In genomic region chr13:120025004-120025403, GRCm38 (mm10) we compare ENCODE assay signal across 28 mouse cellular contexts. TPM values are rescaled to one million over a fixed set of nuclear protein-coding genes. Genes with fewer than 3 reads are reported as not detected.
DNase-seq lines count a peak whose midpoint lies in the region; ATAC-seq and TF ChIP-seq lines count a peak whose summit lies in the region.
"Not testable (repeated sequence)": the region's sequence is repeated elsewhere in the genome, so short reads cannot be mapped to it uniquely, and the experiment has no call there.
"Had no signal": no experiment of that assay in that cellular context is flagged by ENCODE, and none has a peak within 500 bp of the region (broad histone marks: within the 10 kb centered on the region; RNA-seq: fewer than 3 reads in every experiment).

No protein-coding gene starts in this region.

- not testable (repeated sequence) for H3K4me3 ChIP-seq in forebrain, postnatal 0 days (ENCODE audit: low read depth, low read length); hindbrain, embryonic 14.5 days (replicated peaks; ENCODE audit: low read length); limb, embryonic 11.5 days (ENCODE audit: low read depth, low read length); neural tube, embryonic 11.5 days (ENCODE audit: low read depth, low read length)

- not testable (repeated sequence) for TF ChIP-seq CTCF in brain, embryonic 14.5 days (IDR thresholded peaks at IDR 0.05; ENCODE audit: borderline replicate concordance, extremely low read depth, insufficient read depth, insufficient read length); forebrain, postnatal 0 days (IDR thresholded peaks at IDR 0.05; ENCODE audit: low read depth)

- under 1% methylated on average over 19 of the region's 21 CpGs for WGBS in forebrain, postnatal 0 days
- WGBS in hindbrain, embryonic 14.5 days, result 2% methylated on average over 19 of the region's 21 CpGs
- 3% methylated on average over 18 of the region's 21 CpGs for WGBS in limb, embryonic 11.5 days
- 3% methylated on average over 19 of the region's 21 CpGs for WGBS in neural tube, embryonic 11.5 days

- not testable (repeated sequence) for H3K4me2 ChIP-seq in forebrain, postnatal 0 days (ENCODE audit: low read depth); hindbrain, embryonic 14.5 days (replicated peaks); limb, embryonic 11.5 days (ENCODE audit: low read depth, severe bottlenecking); neural tube, embryonic 11.5 days (ENCODE audit: low read depth)

- H3K9ac ChIP-seq in forebrain, postnatal 0 days; hindbrain, embryonic 14.5 days; limb, embryonic 11.5 days (ENCODE audit: low read length); neural tube, embryonic 11.5 days (ENCODE audit: low read length): not testable (repeated sequence)

- TF ChIP-seq POLR2A in brain, embryonic 14.5 days (IDR thresholded peaks at IDR 0.05; ENCODE audit: borderline replicate concordance, extremely low read depth, insufficient read depth, insufficient read length, poor library complexity, severe bottlenecking), result not testable (repeated sequence)

- ATAC-seq in forebrain, postnatal 0 days; hindbrain, embryonic 14.5 days (ENCODE audit: low FRiP score); limb, embryonic 11.5 days (ENCODE audit: insufficient number of reproducible peaks, low FRiP score, low TSS enrichment, low read depth); neural tube, embryonic 11.5 days (ENCODE audit: insufficient read depth, low FRiP score, low TSS enrichment): not testable (repeated sequence)

- H3K9me3 ChIP-seq in forebrain, postnatal 0 days (ENCODE audit: low read length); hindbrain, embryonic 14.5 days (ENCODE audit: control insufficient read depth, low read length); limb, embryonic 11.5 days (ENCODE audit: control insufficient read depth, low read length); neural tube, embryonic 11.5 days (ENCODE audit: control insufficient read depth, low read length): not testable (repeated sequence)

- H3K36me3 ChIP-seq in forebrain, postnatal 0 days (ENCODE audit: insufficient read depth); hindbrain, embryonic 14.5 days (replicated peaks; ENCODE audit: control insufficient read depth, insufficient read depth); limb, embryonic 11.5 days (ENCODE audit: control insufficient read depth, insufficient read depth, low read length); neural tube, embryonic 11.5 days (ENCODE audit: control insufficient read depth, insufficient read depth, low read length): not testable (repeated sequence)

- H3K4me1 ChIP-seq in forebrain, postnatal 0 days (ENCODE audit: insufficient read depth); hindbrain, embryonic 14.5 days (replicated peaks; ENCODE audit: control insufficient read depth, insufficient read depth, low read length); limb, embryonic 11.5 days (ENCODE audit: control insufficient read depth, insufficient read depth, low read length); neural tube, embryonic 11.5 days (ENCODE audit: control insufficient read depth, insufficient read depth, low read length): not testable (repeated sequence)

- peak; percentile 5 for DNase-seq in brain, embryonic 14.5 days (ENCODE audit: low read depth)
- DNase-seq in embryo, embryonic 11 days, result peak; percentile 7
- peak; percentile 0 for DNase-seq in forebrain, postnatal 0 days
- peak; percentile 15 for DNase-seq in hindbrain, embryonic 14.5 days (ENCODE audit: low spot score)
- DNase-seq in limb, embryonic 11.5 days (ENCODE audit: low spot score), result peak; percentile 21
- peak; percentile 10 for DNase-seq in neural tube, embryonic 11.5 days (ENCODE audit: low spot score)

- H3K27ac ChIP-seq in forebrain, postnatal 0 days (ENCODE audit: low read depth, low read length); hindbrain, embryonic 14.5 days; limb, embryonic 11.5 days (replicated peaks; ENCODE audit: low read depth, low read length); neural tube, embryonic 11.5 days (ENCODE audit: low read depth, low read length): not testable (repeated sequence)

- not testable (repeated sequence) for H3K27me3 ChIP-seq in forebrain, postnatal 0 days (ENCODE audit: insufficient read depth, low read length); limb, embryonic 11.5 days (ENCODE audit: control insufficient read depth, insufficient read depth, low read length)
- peaks cover 24% of the 10 kb centered on the region for H3K27me3 ChIP-seq in hindbrain, embryonic 14.5 days (ENCODE audit: control insufficient read depth, insufficient read depth, low read length)
- H3K27me3 ChIP-seq in neural tube, embryonic 11.5 days (ENCODE audit: control insufficient read depth, insufficient read depth, low read length), result peaks cover 12% of the 10 kb centered on the region

RNA-seq across cellular contexts. Expression of gene Gm36079, which starts 1.8 kb away (rescaled TPM):
- not detected in 2 replicates for polyA plus RNA-seq in brain, embryonic 14.5 days (2012; rRNA removed)
- not detected in 2 replicates for total RNA-seq in forebrain, postnatal 0 days (2014; rRNA removed)
- polyA plus RNA-seq in forebrain, postnatal 0 days (2015; fragmentation: Nextera tagmentation; extraction: Ambion mirVana), result not detected in 2 replicates
- not detected in 2 replicates for polyA plus RNA-seq in hindbrain, embryonic 14.5 days (2014; fragmentation: Nextera tagmentation; extraction: Ambion mirVana)
- not detected in 2 replicates for polyA plus RNA-seq in limb, embryonic 11.5 days (2014; fragmentation: Nextera tagmentation; extraction: Ambion mirVana)
- polyA plus RNA-seq in neural tube, embryonic 11.5 days (2014; fragmentation: Nextera tagmentation; extraction: Ambion mirVana), result not detected in 2 replicates
- total RNA-seq: adrenal gland, adult 2 months; adrenal gland, postnatal 14 days; adrenal gland, postnatal 4 days; gastrocnemius, adult 8-10 months; gastrocnemius, postnatal 25 days; heart, adult 18-20 months; heart, postnatal 10 days; heart, postnatal 36 days; MEL had no signal
- polyA plus RNA-seq: CD4-positive, CD25-positive, alpha-beta regulatory T cell, adult 4 months; cortical plate, adult 2 months; embryonic facial prominence, embryonic 11.5 days; embryonic facial prominence, embryonic 14.5 days; forebrain, embryonic 11.5 days; forebrain, embryonic 14.5 days; gonadal fat pad, adult 2 months; heart, embryonic 12.5 days; heart, embryonic 15.5 days; hindbrain, embryonic 12.5 days; hindbrain, embryonic 16.5 days; inflammation-experienced regulatory T-cells, adult 6 months; intestine, postnatal 0 days had no signal

RNA-seq across cellular contexts. Expression of gene Gm21188, which starts 27.0 kb away (rescaled TPM):
- not detected in 2 replicates for polyA plus RNA-seq in brain, embryonic 14.5 days (2012; rRNA removed)
- total RNA-seq in forebrain, postnatal 0 days (2014; rRNA removed), result 0.15 TPM in 1 of 2 replicates, not detected in the other
- not detected in 2 replicates for polyA plus RNA-seq in forebrain, postnatal 0 days (2015; fragmentation: Nextera tagmentation; extraction: Ambion mirVana)
- not detected in 2 replicates for polyA plus RNA-seq in hindbrain, embryonic 14.5 days (2014; fragmentation: Nextera tagmentation; extraction: Ambion mirVana)
- polyA plus RNA-seq in limb, embryonic 11.5 days (2014; fragmentation: Nextera tagmentation; extraction: Ambion mirVana), result not detected in 2 replicates
- not detected in 2 replicates for polyA plus RNA-seq in neural tube, embryonic 11.5 days (2014; fragmentation: Nextera tagmentation; extraction: Ambion mirVana)
- total RNA-seq: adrenal gland, adult 2 months; heart, postnatal 10 days; MEL had no signal
- polyA plus RNA-seq: adrenal gland, adult 2 months; cortical plate, adult 2 months; embryonic facial prominence, embryonic 11.5 days; forebrain, embryonic 11.5 days; forebrain, embryonic 14.5 days; heart, embryonic 12.5 days; heart, embryonic 15.5 days; hindbrain, embryonic 12.5 days; hindbrain, embryonic 16.5 days; intestine, postnatal 0 days had no signal
